Mouse (Mus musculus) ES-E14 (cell line): ENCODE data around the gene Vill.

Experiments
- CHD2 ChIP-seq: IDR thresholded peaks from 2 replicates; pipeline ENCODE4 v1.6.1; 2014; ENCODE audit warnings: mild to moderate bottlenecking, low read depth, low read length, inconsistent platforms
- MAFK ChIP-seq: IDR thresholded peaks from 2 replicates; pipeline ENCODE4 v1.6.1; 2014; ENCODE audit warnings: mild to moderate bottlenecking, low read depth, low read length, inconsistent platforms; ENCODE audit not compliant: insufficient read depth
- ZNF384 ChIP-seq: IDR thresholded peaks from 2 replicates; pipeline ENCODE4 v1.6.1; 2012; ENCODE audit warnings: low read depth, low read length, inconsistent platforms

- TF ChIP-seq ZNF384 = no peak
- TF ChIP-seq MAFK = no peak
- no peak for TF ChIP-seq CHD2
Measured at GRCm38 (mm10) chr9:119119409-119120167, 67.0 kb downstream of the Vill start.
